Mouse (Mus musculus) adrenal gland (tissue): Measurements from ENCODE around the gene Krt8.
"Not testable (repeated sequence)": the region's sequence is repeated elsewhere in the genome, so short reads cannot be mapped to it uniquely, and the experiment has no call there.

Source experiments
- intact Hi-C: fragments of 180-260 bp; cut with DNase I; formaldehyde crosslinking; loops from one replicate; pipeline ENCODE4 v1.15.1; 2025

Krt8 gene

DNA sequence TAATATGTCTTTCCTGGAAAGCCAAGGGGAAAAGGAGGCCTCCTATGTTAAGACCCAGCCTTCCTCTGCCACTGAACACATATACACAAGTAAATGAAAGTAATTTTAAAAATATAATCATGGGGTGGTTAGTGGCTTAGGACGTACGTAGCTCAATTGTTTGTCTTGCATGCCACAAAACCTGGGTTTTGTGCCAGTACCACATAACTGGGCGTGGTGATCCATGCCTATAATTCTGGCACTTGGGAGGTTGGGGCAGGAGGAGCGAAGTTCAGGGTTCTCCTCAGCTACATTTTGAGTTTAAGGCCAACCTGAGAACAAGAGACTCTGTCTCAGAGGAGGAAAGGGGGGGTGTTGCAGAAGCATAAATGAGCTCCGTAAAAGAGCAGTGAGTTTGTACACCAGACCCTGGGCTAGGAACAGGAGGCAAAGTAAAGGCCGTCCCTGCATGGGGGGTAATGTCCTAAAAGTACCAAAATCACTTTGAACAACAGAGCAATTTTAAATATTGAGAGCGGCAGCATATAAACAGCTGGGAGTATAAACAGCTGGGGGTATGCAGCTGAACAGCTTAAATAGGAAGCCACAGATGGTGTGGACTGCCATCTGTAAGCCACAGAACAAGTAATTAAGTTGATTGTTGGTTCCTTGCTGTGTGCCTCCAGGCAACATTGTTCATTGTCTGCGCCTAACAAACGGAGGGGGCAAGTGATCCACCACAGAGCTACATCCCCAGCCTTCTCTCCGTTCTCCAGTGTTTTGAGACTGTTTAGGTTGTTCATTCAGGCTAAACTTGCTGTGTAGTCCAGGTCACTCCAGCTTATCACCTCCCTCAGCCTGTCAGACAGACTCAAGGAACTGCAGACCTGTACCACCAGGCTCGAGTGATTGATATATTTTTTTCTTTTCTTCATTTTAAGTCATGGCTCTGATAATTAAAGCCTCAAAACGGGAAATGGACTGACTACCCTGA lies 3.1 kb upstream of the Krt8 start:
- intact Hi-C loops = no loop called here

DNA sequence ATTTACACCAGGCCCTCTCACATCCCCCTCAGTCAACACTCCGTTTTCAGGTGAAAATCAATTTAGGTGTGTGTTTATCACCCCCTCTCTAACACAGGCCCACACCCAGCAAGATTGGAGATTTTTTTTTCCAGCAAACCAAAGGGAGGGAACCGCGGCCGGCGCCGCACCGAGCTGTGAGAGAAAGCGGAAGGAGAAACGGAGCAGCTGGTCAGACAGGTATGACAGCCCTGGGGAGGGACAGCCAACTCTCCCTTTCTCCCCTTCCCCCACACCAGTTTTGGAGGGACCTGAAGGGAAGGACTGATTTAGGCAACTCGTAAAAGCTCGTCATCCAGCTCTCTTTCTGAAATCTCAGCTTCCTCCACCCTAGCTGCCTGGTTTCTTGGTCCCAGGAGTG lies 2.0 kb upstream of the Krt8 start:
- intact Hi-C loops = no loop called here

DNA sequence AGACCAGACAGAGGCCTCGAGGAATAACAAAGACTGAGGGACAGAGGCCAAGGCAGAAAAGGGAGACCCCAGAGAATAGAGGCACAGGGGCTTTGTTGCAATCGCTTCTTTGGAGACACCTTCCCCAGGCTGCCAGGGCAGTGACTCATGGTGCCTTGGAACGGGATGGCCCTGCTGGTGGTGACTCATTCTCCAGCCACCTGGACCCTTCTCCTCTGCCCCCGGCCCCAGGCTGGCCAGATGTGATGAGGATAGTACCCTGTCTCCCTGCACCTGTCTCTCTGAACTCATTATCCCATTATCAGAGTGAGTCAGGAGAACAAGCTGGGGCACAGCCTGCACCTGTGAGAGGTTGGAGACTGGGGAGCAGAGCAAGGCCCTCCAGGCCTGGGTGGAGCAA lies 1.0 kb upstream of the Krt8 start:
- intact Hi-C loops = no loop called here

DNA sequence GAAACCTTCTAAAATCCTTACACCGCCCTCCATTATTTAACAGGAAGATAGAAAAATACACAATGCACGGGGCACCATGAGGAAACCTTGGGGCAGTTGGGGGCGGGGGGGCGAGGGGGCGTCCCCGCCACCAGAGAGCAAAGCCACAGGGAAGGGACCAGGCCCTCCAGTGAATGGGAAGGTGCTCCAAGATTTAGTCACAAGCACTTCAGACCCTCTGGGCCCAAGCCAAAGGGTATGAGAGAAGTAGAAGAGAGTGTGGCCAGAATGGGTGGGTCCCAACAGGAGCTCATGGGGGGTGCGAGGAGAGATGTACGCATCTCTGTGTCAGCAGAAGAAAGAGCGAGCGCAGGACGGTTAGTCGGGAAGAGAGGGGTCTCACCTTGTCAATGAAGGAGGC lies 766 bp downstream of the Krt8 start:
- intact Hi-C loops = no loop called here

DNA sequence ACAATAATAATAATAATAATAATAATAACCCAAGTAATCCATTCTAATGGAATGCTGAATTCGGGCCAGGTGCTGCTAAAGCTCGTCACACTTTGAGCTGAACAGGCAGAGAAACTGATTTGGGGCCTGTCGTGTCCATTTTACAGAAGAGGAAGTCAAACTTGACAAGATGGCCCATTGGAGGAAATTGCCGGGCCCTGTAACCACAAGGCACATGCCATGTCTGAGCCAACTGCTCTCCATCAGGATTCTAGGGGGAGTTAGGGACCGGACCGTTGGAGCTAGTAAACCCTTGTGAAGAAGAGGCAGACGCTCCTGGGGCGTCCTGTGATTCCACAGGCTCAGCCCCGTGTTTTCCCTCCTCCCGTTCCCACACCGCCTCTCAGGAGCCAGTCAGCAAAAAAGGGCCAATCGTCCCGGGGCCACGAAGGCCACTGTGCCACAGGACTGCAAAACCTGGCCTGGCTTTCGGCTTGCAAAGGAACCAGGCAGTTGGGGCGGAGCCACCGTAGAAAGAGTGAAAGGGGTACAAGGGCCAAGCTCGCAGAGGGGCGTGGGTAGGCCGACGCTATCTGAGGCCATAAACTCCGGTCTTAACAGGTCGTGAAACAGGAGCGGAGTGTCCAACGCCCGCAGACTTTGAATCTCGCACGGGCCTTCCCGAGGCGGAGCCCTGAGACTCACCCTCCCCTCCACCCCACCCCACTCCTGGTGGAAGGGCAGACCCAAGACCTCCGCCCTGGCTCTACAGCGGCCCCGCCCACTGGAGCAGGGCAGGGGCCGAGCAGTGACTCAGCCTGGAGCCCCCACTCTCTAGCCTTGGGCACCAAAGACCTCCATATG lies 1.4 kb downstream of the Krt8 start:
- intact Hi-C loops = no loop called here

DNA sequence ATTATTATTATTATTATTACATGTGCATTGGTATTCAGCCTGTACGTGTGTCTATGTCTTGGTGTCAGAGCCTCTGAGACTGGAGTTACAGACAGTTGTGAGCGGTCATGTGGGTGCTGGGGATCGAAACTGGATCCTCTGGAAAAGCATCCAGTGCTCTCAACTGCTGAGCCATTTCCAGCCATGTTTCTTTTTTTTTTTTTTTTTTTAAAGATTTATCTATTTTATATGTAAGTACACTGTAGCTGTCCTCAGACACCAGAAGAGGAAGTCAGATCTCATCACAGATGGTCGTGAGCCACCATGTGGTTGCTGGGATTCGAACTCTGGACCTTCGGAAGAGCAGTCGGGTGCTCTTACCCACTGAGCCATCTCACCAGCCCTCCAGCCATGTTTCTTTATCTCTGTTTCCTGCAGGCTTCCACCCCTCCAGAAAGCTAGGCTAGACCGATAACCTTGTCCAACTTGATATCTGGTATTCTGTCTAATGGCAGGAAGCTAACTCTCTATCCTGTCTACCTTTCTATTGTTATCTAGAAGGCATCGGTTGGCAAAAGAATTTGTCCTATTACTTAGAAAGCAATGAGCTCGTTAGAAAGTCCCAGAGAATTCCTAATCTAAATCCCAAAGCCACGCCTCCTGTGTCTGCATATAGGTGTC lies 4.5 kb downstream of the Krt8 start:
- intact Hi-C loops = no loop called here

DNA sequence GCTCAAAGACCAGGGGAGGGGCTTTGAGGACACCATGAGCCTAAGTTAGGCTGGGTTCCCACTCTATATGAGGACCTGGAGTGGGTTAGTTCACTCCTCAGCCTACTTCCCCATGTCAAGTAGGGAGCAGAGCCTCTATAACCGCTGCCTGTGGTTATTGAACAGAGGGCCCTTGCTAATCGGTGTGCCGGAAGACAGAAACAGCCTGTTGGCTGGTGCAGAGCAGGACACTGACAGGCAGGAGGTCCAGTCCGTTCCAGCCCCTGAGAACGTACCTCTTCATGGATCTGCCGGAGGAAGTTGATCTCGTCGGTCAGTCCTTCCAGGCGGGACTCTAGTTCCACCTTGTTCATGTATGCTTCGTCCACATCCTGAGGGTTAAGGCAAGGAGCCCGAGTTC lies 5.1 kb downstream of the Krt8 start:
- intact Hi-C loops = no loop called here

DNA sequence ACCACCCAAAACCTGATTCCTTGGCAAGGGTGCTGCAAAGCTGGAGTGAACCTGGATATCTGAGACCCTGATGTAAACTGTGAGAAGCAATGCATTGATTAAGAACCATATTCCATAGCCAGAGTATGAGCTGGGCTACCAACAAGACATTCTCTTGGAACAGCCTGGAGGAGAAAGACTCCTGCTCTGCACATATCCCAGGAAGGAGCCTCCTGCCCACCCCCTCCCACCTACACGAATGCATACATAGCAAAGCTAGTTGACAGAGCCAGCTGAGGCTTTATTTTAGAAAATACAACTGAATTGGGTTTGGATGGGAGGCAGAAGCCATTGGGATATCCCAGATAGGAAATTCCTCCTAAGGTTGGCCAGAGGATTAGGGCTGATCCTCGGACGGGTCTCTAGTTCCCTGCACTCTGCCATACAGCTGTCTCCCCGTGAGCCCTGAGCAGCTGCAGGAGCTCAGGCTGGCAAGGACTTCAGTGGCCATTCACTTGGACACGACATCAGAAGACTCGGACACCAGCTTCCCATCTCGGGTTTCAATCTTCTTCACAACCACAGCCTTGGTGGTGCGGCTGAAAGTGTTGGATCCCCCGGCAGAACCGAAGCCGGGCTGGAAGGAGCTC lies 7.7 kb downstream of the Krt8 start:
- intact Hi-C loops = not testable (repeated sequence)

DNA sequence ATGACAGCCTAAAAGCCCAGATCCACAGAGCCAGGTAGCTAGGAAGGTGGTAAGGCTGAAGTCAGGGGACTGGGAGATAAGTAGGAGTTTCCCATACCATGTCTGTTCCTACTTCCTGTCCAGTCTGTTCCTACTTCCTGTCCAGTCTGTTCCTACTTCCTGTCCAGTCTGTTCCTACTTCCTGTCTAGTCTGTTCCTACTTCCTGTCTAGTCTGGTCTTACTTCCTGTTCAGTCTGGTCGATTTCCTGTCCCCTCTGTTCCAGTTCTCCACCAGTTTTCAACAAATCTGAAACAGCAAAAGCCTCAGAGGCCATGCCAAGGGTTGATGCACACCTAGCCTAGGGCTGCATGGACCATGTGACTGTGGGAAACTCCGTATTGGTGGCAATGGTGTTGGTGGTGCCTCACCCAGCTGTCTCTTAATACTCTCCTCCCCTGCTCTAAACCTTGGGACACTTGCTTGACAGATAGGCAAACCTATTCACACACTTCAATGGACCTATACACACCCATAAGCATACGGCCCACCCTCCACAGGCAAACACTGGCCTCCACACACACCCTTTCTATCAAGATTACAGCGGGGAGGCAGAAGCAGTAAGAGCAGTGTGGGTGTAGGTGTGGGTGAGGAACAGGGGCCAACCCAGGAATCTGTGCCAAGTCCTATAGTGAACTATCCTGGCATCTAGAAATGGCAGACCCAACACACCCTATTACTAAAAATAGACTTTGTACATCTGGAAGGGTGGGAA lies 8.6 kb downstream of the Krt8 start:
- intact Hi-C loops = no loop called here

DNA sequence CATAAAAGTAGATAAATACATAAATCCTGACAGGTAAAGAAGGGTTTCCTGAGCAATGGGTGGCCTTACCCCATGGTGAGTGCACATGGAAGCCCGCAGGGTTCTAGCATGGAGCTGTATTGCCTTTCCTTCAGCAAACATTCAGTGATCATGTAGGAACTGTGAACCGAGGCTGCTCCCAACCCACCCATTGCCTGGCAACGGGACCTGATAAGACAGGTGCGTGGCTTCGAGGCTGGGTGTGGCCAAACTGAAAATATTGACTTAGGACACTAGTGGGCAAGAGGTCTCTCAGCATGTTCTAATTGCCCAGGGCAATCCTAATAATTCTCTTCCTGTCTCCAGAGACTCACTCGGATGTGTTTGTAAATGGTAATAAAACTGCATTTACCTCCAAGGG lies 9.9 kb downstream of the Krt8 start:
- intact Hi-C loops = no loop called here

DNA sequence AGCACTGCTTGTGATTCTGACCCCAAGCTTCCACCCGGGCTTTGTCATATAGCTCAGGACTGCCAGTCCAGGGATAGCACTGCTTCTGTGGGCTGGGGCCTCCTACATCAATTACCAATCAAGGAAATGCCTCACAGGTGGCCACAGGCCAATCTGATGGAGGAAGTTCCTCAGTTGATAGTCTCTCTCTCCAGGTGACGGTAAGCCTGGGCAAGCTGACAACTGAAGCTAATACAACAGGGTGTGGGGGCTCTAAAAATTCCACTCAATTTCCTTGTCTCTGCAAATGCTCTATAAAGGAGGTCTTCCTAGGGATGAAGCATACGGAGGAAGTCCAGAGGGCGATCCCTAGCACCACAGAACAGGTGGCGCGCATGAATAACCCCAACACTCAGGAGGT lies 13.3 kb downstream of the Krt8 start:
- intact Hi-C loops = no loop called here

DNA sequence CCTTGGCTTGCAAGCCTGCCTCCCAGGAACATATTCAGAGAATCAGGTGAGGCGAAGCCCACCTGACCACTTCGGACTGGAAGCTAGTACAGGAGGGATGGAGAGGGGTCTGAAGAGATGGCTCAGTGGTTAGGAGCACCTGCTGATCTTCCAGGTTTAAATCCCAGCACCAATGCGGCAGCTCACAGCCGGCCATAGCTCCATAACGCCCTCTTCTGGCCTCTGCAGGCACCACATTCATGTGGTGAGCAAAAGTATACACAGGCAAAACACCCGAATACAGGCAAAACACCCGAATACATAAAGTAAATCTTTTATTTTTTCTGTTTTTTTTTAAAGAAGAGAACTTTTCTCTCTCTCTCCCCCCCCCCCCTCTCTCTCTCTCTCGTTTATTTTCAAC lies 15.6 kb downstream of the Krt8 start:
- intact Hi-C loops = loop anchor here (1.0 kb wide), 1 partner anchor 77 kb away; no protein-coding TSS in a partner anchor

DNA sequence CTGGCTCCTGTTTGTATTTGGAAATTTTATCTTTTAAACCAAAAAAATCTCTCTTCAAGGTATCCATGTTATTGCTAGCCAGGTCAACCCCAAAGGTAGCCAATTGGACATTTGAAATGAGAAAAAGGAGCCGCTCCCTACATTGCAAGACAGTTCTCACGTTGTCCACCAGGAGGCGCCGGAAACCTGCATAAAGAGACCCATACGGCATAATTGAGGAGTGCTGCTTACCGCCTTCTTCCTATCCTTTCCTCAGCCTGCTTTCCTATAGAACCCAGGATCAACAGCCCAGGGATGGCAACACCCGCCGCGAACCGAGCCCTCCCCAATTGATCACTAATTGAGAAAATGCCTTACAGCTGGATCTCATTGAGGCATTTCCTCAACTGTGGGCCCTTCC lies 16.2 kb downstream of the Krt8 start:
- intact Hi-C loops = loop anchor here (1.0 kb wide), 1 partner anchor 77 kb away; no protein-coding TSS in a partner anchor

DNA sequence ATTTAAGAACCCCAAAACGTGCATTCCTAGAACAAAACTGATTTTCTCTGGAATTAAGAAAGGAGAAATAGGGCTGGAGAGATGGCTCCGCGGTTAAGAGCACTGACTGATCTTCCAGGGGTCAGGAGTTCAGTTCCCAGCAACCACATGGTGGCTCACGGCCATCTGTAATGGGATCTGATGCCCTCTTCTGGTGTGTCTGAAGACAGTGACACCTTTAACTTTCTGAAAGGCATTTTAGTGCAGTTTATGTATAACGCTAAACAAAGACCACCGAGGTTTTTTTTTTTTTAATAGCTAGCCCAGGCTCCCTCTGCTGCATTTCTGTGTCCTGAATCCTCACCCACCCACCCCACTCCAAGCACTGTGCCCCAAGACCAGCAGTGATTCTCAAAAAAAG lies 19.5 kb downstream of the Krt8 start:
- intact Hi-C loops = loop anchor here (1.0 to 2.0 kb wide), 2 partner anchors 465 to 646 kb away; no protein-coding TSS in a partner anchor

DNA sequence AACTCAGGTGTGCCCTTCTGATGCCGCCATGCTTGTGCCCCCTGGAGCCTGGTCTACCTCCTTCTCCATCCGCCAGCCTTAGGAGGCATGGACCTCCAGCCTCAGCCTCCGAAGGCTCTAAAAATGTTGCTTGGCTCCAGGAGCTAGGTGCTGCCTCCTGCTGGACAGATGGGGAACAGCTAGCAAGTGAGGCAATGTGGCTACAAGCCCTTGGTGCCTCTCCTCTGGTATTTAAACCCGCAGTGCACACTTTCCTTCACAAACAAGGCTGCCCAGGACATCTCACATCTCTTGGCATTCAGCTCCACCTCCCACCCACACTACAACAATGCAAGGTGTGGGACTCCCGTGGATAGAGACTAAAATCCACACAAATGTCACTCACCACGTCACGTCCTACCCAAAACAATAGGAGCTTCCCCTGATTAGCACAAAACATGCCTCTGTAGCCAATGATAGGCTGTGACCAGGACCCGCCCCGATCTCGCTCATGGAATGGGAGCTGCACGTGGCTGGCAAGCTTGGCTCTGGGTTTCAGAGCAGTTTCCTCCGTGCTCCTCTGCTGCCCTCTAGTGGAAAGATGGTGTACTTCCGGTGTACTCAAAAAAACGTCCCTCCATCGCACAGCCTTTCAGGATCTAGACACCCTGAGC lies 20.2 kb downstream of the Krt8 start:
- intact Hi-C loops = loop anchor here (1.0 to 2.0 kb wide), 2 partner anchors 465 to 645 kb away; no protein-coding TSS in a partner anchor

DNA sequence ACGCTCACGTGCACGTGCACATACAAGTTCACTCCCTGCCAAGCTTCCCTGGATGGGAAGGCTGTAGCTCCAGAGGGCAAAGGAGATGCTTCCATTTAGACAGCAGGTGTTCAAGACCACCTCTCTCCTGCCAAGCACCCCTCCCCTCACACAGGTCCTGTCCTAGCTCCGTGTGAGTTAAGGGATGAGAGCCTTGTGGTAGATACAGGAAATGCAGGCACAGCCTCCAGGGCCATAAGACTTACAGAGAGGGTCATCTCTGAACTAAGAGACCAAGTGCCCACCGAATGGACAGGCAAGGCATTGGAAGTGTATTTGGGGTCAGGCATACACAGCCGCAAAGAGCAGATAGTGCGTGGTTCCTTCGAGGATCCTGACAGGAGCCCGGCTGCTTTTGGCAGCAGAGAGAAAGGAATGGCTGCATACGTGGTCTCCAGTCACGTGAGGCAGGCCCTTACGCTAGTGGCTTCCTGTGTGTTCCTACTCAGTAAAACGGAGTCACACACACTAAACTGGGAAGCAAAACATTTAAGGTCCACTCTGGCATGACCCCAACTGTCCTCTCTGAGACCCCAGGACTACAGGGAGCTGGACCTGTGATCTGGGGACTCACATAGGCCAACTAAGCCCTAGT lies 20.9 kb downstream of the Krt8 start:
- intact Hi-C loops = no loop called here

DNA sequence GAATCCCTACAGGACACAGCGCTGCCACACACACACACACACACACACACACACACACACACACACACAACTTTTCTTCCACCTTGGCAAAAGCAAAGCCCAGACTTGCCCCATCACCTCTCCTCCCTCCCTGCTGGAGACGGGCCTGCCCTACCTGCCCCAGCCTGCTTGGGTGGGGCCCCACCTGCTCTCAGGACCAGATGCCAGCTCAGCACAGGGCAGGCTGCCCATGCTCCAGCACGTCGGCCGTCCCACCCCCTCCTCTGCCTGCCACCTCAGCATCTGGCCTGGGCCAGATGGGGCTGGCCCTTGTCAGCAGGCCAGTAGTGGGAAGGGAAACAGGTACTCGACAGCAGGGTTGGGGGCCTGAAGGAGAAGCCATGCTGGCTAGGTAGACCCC lies 23.4 kb downstream of the Krt8 start:
- intact Hi-C loops = no loop called here

DNA sequence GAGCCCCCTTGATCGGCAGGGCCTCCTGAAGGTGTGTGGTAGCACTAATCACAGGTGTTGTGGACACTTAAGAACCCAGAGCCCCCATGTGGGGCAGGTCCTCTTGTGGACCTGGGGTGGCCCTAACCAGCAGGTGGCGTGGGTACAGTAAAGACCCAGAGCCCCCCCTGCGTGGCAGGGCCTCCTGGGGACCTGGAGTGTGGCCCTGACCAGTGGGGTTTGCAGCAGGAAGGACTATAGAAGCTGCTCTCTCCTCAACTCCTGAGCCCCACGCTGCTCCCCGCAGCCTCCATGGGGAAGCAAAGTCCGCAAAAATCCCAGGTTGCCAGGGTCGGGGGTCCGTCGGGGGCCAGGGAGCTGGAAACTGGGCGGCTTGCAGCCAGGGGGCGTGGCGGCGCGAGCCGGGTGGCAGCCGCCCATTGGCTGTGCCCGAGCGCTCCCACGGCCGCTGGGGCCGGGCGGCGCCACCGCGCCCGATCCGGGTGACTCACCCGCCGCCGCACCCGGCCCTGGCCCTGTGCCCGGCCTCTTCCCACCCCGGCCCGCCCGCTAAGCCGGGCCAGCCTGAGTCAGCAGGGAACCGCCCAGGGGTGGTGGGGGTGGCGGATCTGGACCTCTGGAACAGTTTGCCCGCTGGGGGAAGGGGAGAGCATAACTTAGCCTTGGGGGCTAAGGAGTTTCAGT lies 27.1 kb downstream of the Krt8 start:
- intact Hi-C loops = no loop called here

DNA sequence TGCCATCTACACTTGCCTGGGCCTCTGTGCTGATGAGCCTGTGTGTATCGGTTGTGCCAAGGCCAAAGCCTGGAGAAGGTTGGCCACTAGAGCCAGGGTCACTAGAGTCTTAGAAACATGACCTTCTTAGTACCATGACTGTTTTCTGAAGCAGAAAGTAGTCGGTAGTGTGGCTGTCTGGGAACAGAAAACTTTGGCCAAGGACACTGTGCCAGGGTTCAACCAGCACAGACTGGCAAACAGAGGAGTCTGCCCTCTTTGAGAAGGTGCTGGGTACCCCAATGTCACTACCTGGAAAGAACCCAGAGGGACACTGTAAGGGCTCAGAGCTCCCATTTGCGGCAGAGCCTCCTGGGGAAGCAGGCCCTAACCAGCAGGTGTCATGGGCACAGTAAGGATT lies 27.6 kb downstream of the Krt8 start:
- intact Hi-C loops = no loop called here
